Mouse (Mus musculus): ENCODE measurements at regions not wholly inside any gene's neighbourhood (a gene's known extent, or its start where the extent isn't known, plus 50 kb on each side); places are given as distances from the start of the nearest gene placed in this dataset.

- H3K36me3 ChIP-seq (ENCODE audit: control insufficient read depth, insufficient read depth, low read length): no peaks in the 10 kb centered on the region
- WGBS: 74% methylated on average over 4 of the region's 4 CpGs
- DNase-seq: no peak
- no peaks in the 10 kb centered on the region for H3K27me3 ChIP-seq (ENCODE audit: control insufficient read depth, insufficient read depth, low read length)
- no peaks in the 10 kb centered on the region for H3K4me1 ChIP-seq (replicated peaks; ENCODE audit: control insufficient read depth, insufficient read depth, low read length)
- no peak overlapping the region for H3K27ac ChIP-seq (ENCODE audit: control insufficient read depth, insufficient read depth, low read length)
- H3K4me3 ChIP-seq (ENCODE audit: control insufficient read depth, insufficient read depth, low read length): no peak overlapping the region
- no peak for TF ChIP-seq POLR2A (IDR thresholded peaks at IDR 0.05; ENCODE audit: control insufficient read depth, extremely low read depth, insufficient read depth, low read length, poor library complexity)
- TF ChIP-seq CTCF (IDR thresholded peaks at IDR 0.05; ENCODE audit: borderline replicate concordance, control insufficient read depth, extremely low read depth, insufficient read depth, low read length, poor library complexity): no peak
These were observed 88.5 kb upstream of the Adgrl2 start for GRCm38 (mm10) chr3:149078881-149079280.

GRCm38 (mm10) chr3:149076928-149077551, 86.7 kb upstream of the Adgrl2 start:
- Histone ChIP-seq H3K4me1 (replicated peaks; ENCODE audit: control insufficient read depth, insufficient read depth, low read length) (no peaks in the 10 kb centered on the region), H3K27me3 (ENCODE audit: control insufficient read depth, insufficient read depth, low read length) (no peaks in the 10 kb centered on the region), H3K27ac (ENCODE audit: control insufficient read depth, insufficient read depth, low read length) (no peak overlapping the region), H3K4me3 (ENCODE audit: control insufficient read depth, insufficient read depth, low read length) (no peak overlapping the region), H3K36me3 (ENCODE audit: control insufficient read depth, insufficient read depth, low read length) (no peaks in the 10 kb centered on the region)
- 79% methylated on average over 21 of the region's 21 CpGs for WGBS
- DNase-seq: no peak
- no peak for TF ChIP-seq CTCF (IDR thresholded peaks at IDR 0.05; ENCODE audit: borderline replicate concordance, control insufficient read depth, extremely low read depth, insufficient read depth, low read length, poor library complexity)

GRCm38 (mm10) chr3:149075488-149075851, 85.1 kb upstream of the Adgrl2 start:
- 94% methylated on average over 5 of the region's 5 CpGs for WGBS
- Histone ChIP-seq H3K4me1 (replicated peaks; ENCODE audit: control insufficient read depth, insufficient read depth, low read length) (no peaks in the 10 kb centered on the region), H3K36me3 (ENCODE audit: control insufficient read depth, insufficient read depth, low read length) (no peaks in the 10 kb centered on the region), H3K27ac (ENCODE audit: control insufficient read depth, insufficient read depth, low read length) (no peak overlapping the region), H3K27me3 (ENCODE audit: control insufficient read depth, insufficient read depth, low read length) (no peaks in the 10 kb centered on the region), H3K4me3 (ENCODE audit: control insufficient read depth, insufficient read depth, low read length) (no peak overlapping the region)
- no peak for DNase-seq
- TF ChIP-seq CTCF (IDR thresholded peaks at IDR 0.05; ENCODE audit: borderline replicate concordance, control insufficient read depth, extremely low read depth, insufficient read depth, low read length, poor library complexity): no peak
- no peak for TF ChIP-seq POLR2A (IDR thresholded peaks at IDR 0.05; ENCODE audit: control insufficient read depth, extremely low read depth, insufficient read depth, low read length, poor library complexity)

GRCm38 (mm10) chr3:149074658-149075487, 84.5 kb upstream of the Adgrl2 start:
- TF ChIP-seq POLR2A (IDR thresholded peaks at IDR 0.05; ENCODE audit: control insufficient read depth, extremely low read depth, insufficient read depth, low read length, poor library complexity) (no peak), CTCF (IDR thresholded peaks at IDR 0.05; ENCODE audit: borderline replicate concordance, control insufficient read depth, extremely low read depth, insufficient read depth, low read length, poor library complexity) (no peak)
- 90% methylated on average over 27 of the region's 27 CpGs for WGBS
- Histone ChIP-seq H3K36me3 (ENCODE audit: control insufficient read depth, insufficient read depth, low read length) (no peaks in the 10 kb centered on the region), H3K4me3 (ENCODE audit: control insufficient read depth, insufficient read depth, low read length) (no peak overlapping the region), H3K27me3 (ENCODE audit: control insufficient read depth, insufficient read depth, low read length) (no peaks in the 10 kb centered on the region), H3K4me1 (replicated peaks; ENCODE audit: control insufficient read depth, insufficient read depth, low read length) (no peaks in the 10 kb centered on the region), H3K27ac (ENCODE audit: control insufficient read depth, insufficient read depth, low read length) (no peak overlapping the region)
- DNase-seq: no peak

GRCm38 (mm10) chr3:149070201-149070600, 79.8 kb upstream of the Adgrl2 start:
- Histone ChIP-seq H3K36me3 (ENCODE audit: control insufficient read depth, insufficient read depth, low read length) (no peaks in the 10 kb centered on the region), H3K27ac (ENCODE audit: control insufficient read depth, insufficient read depth, low read length) (no peak overlapping the region), H3K27me3 (ENCODE audit: control insufficient read depth, insufficient read depth, low read length) (no peaks in the 10 kb centered on the region), H3K4me1 (replicated peaks; ENCODE audit: control insufficient read depth, insufficient read depth, low read length) (no peaks in the 10 kb centered on the region), H3K4me3 (ENCODE audit: control insufficient read depth, insufficient read depth, low read length) (no peak overlapping the region)
- 80% methylated on average over 7 of the region's 7 CpGs for whole genome bisulfite sequencing
- TF ChIP-seq CTCF (IDR thresholded peaks at IDR 0.05; ENCODE audit: borderline replicate concordance, control insufficient read depth, extremely low read depth, insufficient read depth, low read length, poor library complexity): no peak
- TF ChIP-seq POLR2A (IDR thresholded peaks at IDR 0.05; ENCODE audit: control insufficient read depth, extremely low read depth, insufficient read depth, low read length, poor library complexity): no peak
- no peak for DNase-seq

GRCm38 (mm10) chr3:149069436-149069835, 79.1 kb upstream of the Adgrl2 start:
- DNase-seq: no peak
- WGBS: 91% methylated on average over 9 of the region's 9 CpGs

More at GRCm38 (mm10) chr3:149069436-149069835, 79.1 kb upstream of the Adgrl2 start:
- Histone ChIP-seq H3K27ac (ENCODE audit: control insufficient read depth, insufficient read depth, low read length) (no peak overlapping the region), H3K36me3 (ENCODE audit: control insufficient read depth, insufficient read depth, low read length) (no peaks in the 10 kb centered on the region), H3K4me3 (ENCODE audit: control insufficient read depth, insufficient read depth, low read length) (no peak overlapping the region), H3K27me3 (ENCODE audit: control insufficient read depth, insufficient read depth, low read length) (no peaks in the 10 kb centered on the region), H3K4me1 (replicated peaks; ENCODE audit: control insufficient read depth, insufficient read depth, low read length) (no peaks in the 10 kb centered on the region)
- TF ChIP-seq POLR2A (IDR thresholded peaks at IDR 0.05; ENCODE audit: control insufficient read depth, extremely low read depth, insufficient read depth, low read length, poor library complexity) (no peak), CTCF (IDR thresholded peaks at IDR 0.05; ENCODE audit: borderline replicate concordance, control insufficient read depth, extremely low read depth, insufficient read depth, low read length, poor library complexity) (no peak)

All from thymus, adult 2 months (tissue).